Mouse (Mus musculus): ENCODE measurements around the gene Dbi. TPM values are rescaled to one million over a fixed set of nuclear protein-coding genes. Genes with fewer than 3 reads are reported as not detected.

Gene Dbi
- total and polyA plus RNA-seq, 3 experiments, result 149 to 164 TPM; not detected in 1

DNA sequence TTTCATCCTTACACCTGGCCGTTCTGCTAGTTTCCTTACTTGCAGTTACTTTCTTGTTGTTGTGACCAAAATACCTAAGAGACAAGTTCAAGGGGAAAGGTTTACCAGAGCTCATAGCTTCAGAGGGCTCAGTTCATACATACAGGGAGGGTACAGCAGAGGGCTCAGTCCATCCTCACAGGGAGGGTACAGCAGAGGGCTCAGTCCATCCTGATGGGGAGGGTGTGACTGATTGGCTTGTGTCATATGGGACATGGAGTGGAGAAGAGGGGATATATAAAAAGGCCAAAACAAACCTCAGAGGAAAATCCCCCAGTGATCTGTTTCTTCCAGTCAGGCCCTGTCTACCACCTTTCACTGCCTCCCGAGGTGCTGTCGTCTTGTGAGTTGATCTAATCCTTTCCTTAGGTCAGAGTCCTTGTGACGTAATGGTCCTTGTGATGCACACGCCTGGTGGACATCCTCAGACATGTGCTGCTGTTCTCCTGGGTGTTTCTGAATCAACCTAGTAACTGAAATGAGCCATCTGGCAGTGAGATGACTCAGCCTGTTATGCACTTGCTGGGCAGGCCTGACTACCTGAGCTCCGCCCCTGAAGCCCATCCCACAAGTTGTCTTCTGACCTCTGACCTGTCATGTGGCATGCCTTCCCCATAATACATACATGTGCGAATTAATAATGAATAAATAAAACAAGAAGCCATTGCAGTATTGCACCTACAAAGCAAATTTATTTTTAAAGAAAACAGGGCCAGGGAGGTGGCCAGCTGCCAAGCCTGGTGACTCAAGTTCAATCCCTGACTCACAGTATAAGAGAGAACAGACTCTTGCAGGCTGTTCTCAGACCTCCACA is 15.3 kb upstream of the Dbi start:
- H3K9ac ChIP-seq (ENCODE audit: control insufficient read depth, low read depth, low read length, poor library complexity, severe bottlenecking), result no peak overlapping the region
- no peaks in the 10 kb centered on the region for H3K79me2 ChIP-seq (ENCODE audit: control insufficient read depth, insufficient read depth, low read length, poor library complexity)
- H3K4me1 ChIP-seq (ENCODE audit: control insufficient read depth in 1 of 2, insufficient read depth in 2 of 2, low read length in 2 of 2), result peaks cover 0 to 9% of the 10 kb centered on the region in 2 experiments; a peak in 2 of 4 replicates
- H3K4me3 ChIP-seq (ENCODE audit: control insufficient read depth in 1 of 2, insufficient read depth in 1 of 2, low read depth in 2 of 2, low read length in 2 of 2), result no peak overlapping the region
- no peaks in the 10 kb centered on the region for H3K27me3 ChIP-seq (ENCODE audit: control insufficient read depth in 1 of 2, insufficient read depth in 2 of 2, low read length in 2 of 2)
- peak; percentile 63 for DNase-seq (ENCODE audit: low read depth, low spot score)
- TF ChIP-seq GABPA (IDR thresholded peaks at IDR 0.05; ENCODE audit: low read depth, low read length), result no peak
- H3K9me3 ChIP-seq (replicated peaks; ENCODE audit: insufficient read depth, low read length), result no peaks in the 10 kb centered on the region
- H3K27ac ChIP-seq (ENCODE audit: control insufficient read depth, low read depth, low read length), result no peak overlapping the region
- peaks cover 0 to 10% of the 10 kb centered on the region in 2 experiments; a peak in 2 of 4 replicates for H3K36me3 ChIP-seq (ENCODE audit: control insufficient read depth in 1 of 2, insufficient read depth in 2 of 2, low read length in 2 of 2)

- Histone ChIP-seq H3K36me3 (ENCODE audit: control insufficient read depth in 1 of 2, insufficient read depth in 2 of 2, low read length in 2 of 2) (peaks cover 0 to 10% of the 10 kb centered on the region in 2 experiments; a peak in 2 of 4 replicates), H3K9me3 (replicated peaks; ENCODE audit: insufficient read depth, low read length) (no peaks in the 10 kb centered on the region), H3K4me3 (ENCODE audit: control insufficient read depth in 1 of 2, insufficient read depth in 1 of 2, low read depth in 2 of 2, low read length in 2 of 2) (no peak overlapping the region), H3K27me3 (ENCODE audit: control insufficient read depth in 1 of 2, insufficient read depth in 2 of 2, low read length in 2 of 2) (no peaks in the 10 kb centered on the region), H3K9ac (ENCODE audit: control insufficient read depth, low read depth, low read length, poor library complexity, severe bottlenecking) (no peak overlapping the region), H3K4me1 (ENCODE audit: control insufficient read depth in 1 of 2, insufficient read depth in 2 of 2, low read length in 2 of 2) (peaks cover 0 to 9% of the 10 kb centered on the region in 2 experiments; a peak in 2 of 4 replicates), H3K79me2 (ENCODE audit: control insufficient read depth, insufficient read depth, low read length, poor library complexity) (no peaks in the 10 kb centered on the region), H3K27ac (ENCODE audit: control insufficient read depth, low read depth, low read length) (no peak overlapping the region)
- TF ChIP-seq TAL1 (IDR thresholded peaks at IDR 0.05; ENCODE audit: low read length) (no peak), USF1 (IDR thresholded peaks at IDR 0.05; ENCODE audit: low read depth, low read length) (no peak), KAT2A (conservative IDR thresholded peaks at IDR 0.05; ENCODE audit: low read depth, low read length) (no peak), TBP (IDR thresholded peaks at IDR 0.05; ENCODE audit: low read depth, low read length) (no peak), BHLHE40 (IDR thresholded peaks at IDR 0.05; ENCODE audit: borderline replicate concordance, low read depth, low read length) (no peak), GABPA (IDR thresholded peaks at IDR 0.05; ENCODE audit: low read depth, low read length) (no peak), RCOR1 (IDR thresholded peaks at IDR 0.05; ENCODE audit: low read depth, low read length) (no peak), CTCF (IDR thresholded peaks at IDR 0.05 in 2 of 3, conservative IDR thresholded peaks at IDR 0.05 in 1 of 3; ENCODE audit: control insufficient read depth in 1 of 3, insufficient read depth in 1 of 3, low read depth in 2 of 3, low read length in 3 of 3, poor library complexity in 1 of 3, severe bottlenecking in 1 of 3) (no peak), MEF2A (IDR thresholded peaks at IDR 0.05; ENCODE audit: extremely low read depth, insufficient replicate concordance, low read depth, low read length, poor library complexity, severe bottlenecking) (no peak), UBTF (IDR thresholded peaks at IDR 0.05; ENCODE audit: borderline replicate concordance, insufficient read depth, low read depth, low read length) (no peak), POLR2A (IDR thresholded peaks at IDR 0.05; ENCODE audit: control insufficient read depth in 1 of 2, insufficient read depth in 1 of 2, low read depth in 1 of 2, low read length in 2 of 2, poor library complexity in 1 of 2) (no peak), RAD21 (IDR thresholded peaks at IDR 0.05; ENCODE audit: low read depth, low read length) (no peak), JUND (IDR thresholded peaks at IDR 0.05; ENCODE audit: low read depth, low read length) (no peak), E2F4 (IDR thresholded peaks at IDR 0.05; ENCODE audit: borderline replicate concordance, low read depth, low read length) (no peak), CHD2 (IDR thresholded peaks at IDR 0.05; ENCODE audit: low read length) (no peak), MAFK (IDR thresholded peaks at IDR 0.05; ENCODE audit: borderline replicate concordance, low read depth, low read length) (no peak), ZNF384 (IDR thresholded peaks at IDR 0.05; ENCODE audit: low read depth, low read length) (no peak), POLR2AphosphoS5 (IDR thresholded peaks at IDR 0.05; ENCODE audit: borderline replicate concordance, low read depth, low read length) (no peak), MYC (IDR thresholded peaks at IDR 0.05; ENCODE audit: low read depth, low read length) (no peak), ZKSCAN1 (IDR thresholded peaks at IDR 0.05; ENCODE audit: low read depth, low read length) (no peak)
- no peak for DNase-seq (ENCODE audit: low read depth, low spot score)
Observed at GRCm38 (mm10) chr1:120132376-120132775, 11.5 kb upstream of the Dbi start.
